Mouse (Mus musculus) G1E (cell line): Measurements from ENCODE around the gene Olfr1535. TPM values are rescaled to one million over a fixed set of nuclear protein-coding genes. Genes with fewer than 3 reads are reported as not detected.

ENCODE experiments used
- ATAC-seq: 2 replicates; pipeline ENCODE4 v1.8.0; 2016; ENCODE audit warnings: mild to moderate bottlenecking; ENCODE audit not compliant: insufficient number of reproducible peaks, poor library complexity, low FRiP score, severe bottlenecking; ENCODE audit errors: extremely low read depth
- DNase-seq: peaks from one replicate; pipeline ENCODE4 v3.0.0; 2012; ENCODE audit warnings: low spot score
- H3K27me3 ChIP-seq: 2 replicates; pipeline ENCODE4 v1.6.1; 2012; ENCODE audit warnings: mild to moderate bottlenecking, low read length, inconsistent platforms; ENCODE audit not compliant: insufficient read depth
- H3K36me3 ChIP-seq: replicated peaks from 2 replicates; pipeline ENCODE3; 2012; ENCODE audit warnings: mild to moderate bottlenecking, inconsistent platforms
- H3K4me1 ChIP-seq: 2 replicates; pipeline ENCODE4 v1.6.1; 2012; ENCODE audit warnings: low read depth, low read length, inconsistent platforms, mixed read lengths; ENCODE audit not compliant: insufficient read depth
- H3K4me3 ChIP-seq: 2 replicates; pipeline ENCODE4 v1.5.1; 2012; ENCODE audit warnings: low read depth, mild to moderate bottlenecking, inconsistent platforms, low read length, moderate library complexity, mixed read lengths
- H3K9me3 ChIP-seq: replicated peaks from 2 replicates; pipeline ENCODE4 v1.6.1; 2012; ENCODE audit warnings: inconsistent platforms
- CTCF ChIP-seq: IDR thresholded peaks from 2 replicates; pipeline ENCODE4 v1.5.1; 2012; ENCODE audit warnings: low read depth, low read length, inconsistent platforms, mixed read lengths
- GATA1 ChIP-seq: IDR thresholded peaks from 2 replicates; pipeline ENCODE4 v1.6.1; 2012; ENCODE audit warnings: borderline replicate concordance, low read length, inconsistent platforms, mixed read lengths
- GATA2 ChIP-seq: IDR thresholded peaks from 2 replicates; pipeline ENCODE4 v1.6.1; 2012; ENCODE audit warnings: low read depth, low read length, inconsistent platforms, borderline replicate concordance
- POLR2AphosphoS5 ChIP-seq: IDR thresholded peaks from 2 replicates; pipeline ENCODE4 v1.6.1; 2012; ENCODE audit warnings: low read depth, low read length, inconsistent platforms; ENCODE audit not compliant: insufficient replicate concordance
- TAL1 ChIP-seq: conservative IDR thresholded peaks from 2 replicates; pipeline ENCODE4 v1.6.1; 2012; ENCODE audit warnings: low read depth, low read length, inconsistent platforms, mixed read lengths
- polyA plus RNA-seq: library from polyadenylated mRNA; stranded (reverse); fragments of >175 nt; gene quantifications from 2 replicates; pipeline ENCODE4 v1.2.3, GENCODE M21; 2012
- total RNA-seq, 2 experiments: library from RNA; stranded (forward) in 1 of 2; stranded (reverse) in 1 of 2; fragments of 200-1000 nt in 1 of 2; fragments of >200 nt in 1 of 2; fragmentation: Nextera tagmentation in 1 of 2; gene quantifications; 2 replicates each; pipeline ENCODE4 v1.2.3; 2014 to 2017

Gene Olfr1535
- total and polyA plus RNA-seq, 3 experiments = 0.11 TPM; not detected in 2

- no peak for TF ChIP-seq CTCF
- no peak for TF ChIP-seq GATA1
- TF ChIP-seq GATA2 = no peak
- no peak for TF ChIP-seq TAL1
- Histone ChIP-seq H3K4me3 (peak within 1 kb of the TSS; percentile 82), H3K4me1 (peaks cover 13% of the 10 kb centered on the region), H3K36me3 (peaks cover 17% of the 10 kb centered on the region), H3K27me3 (no peaks in the 10 kb centered on the region), H3K9me3 (no peaks in the 10 kb centered on the region)
- ATAC-seq (peak; percentile 93), DNase-seq (peak; percentile 78)
These were observed 28.9 kb downstream of the Olfr1535 start, which contains the start of gene Zkscan8 for GRCm38 (mm10) chr13:21530781-21531201. Gene Zkscan8 (minus strand): TSS chr13:21531120.

GRCm38 (mm10) chr13:21530136-21530535 lies 29.6 kb downstream of the Olfr1535 start:
- Histone ChIP-seq H3K27me3 (no peaks in the 10 kb centered on the region), H3K9me3 (no peaks in the 10 kb centered on the region), H3K36me3 (peaks cover 22% of the 10 kb centered on the region), H3K4me3 (peak overlapping the region; percentile 82), H3K4me1 (peaks cover 13% of the 10 kb centered on the region)
- TF ChIP-seq GATA1 (no peak), TAL1 (no peak), POLR2AphosphoS5 (no peak), GATA2 (no peak), CTCF (no peak)
- ATAC-seq = no peak
- DNase-seq = no peak

GRCm38 (mm10) chr13:21506221-21506649 lies 53.5 kb downstream of the Olfr1535 start:
- DNase-seq (peak; percentile 86), ATAC-seq (peak; percentile 96)
- Histone ChIP-seq H3K4me1 (peaks cover 4% of the 10 kb centered on the region), H3K27me3 (no peaks in the 10 kb centered on the region), H3K36me3 (no peaks in the 10 kb centered on the region), H3K9me3 (no peaks in the 10 kb centered on the region), H3K4me3 (peak overlapping the region; percentile 76)
- TF ChIP-seq CTCF (no peak), GATA2 (no peak), TAL1 (no peak), GATA1 (no peak), POLR2AphosphoS5 (no peak)

Other genes starting within 250 kb of the Olfr1535 start
Only the 20 nearest of the 31 such genes appear.
- gene Zkscan3, start 157.1 kb downstream of the Olfr1535 start, total RNA-seq (2014; fragmentation: Nextera tagmentation) = 60.6 and 78.1 TPM in 2 replicates
- gene Zkscan3, start 157.1 kb downstream of the Olfr1535 start, total RNA-seq (2017) = 59.0 and 59.3 TPM in 2 replicates
- gene Zkscan3, start 157.1 kb downstream of the Olfr1535 start, polyA plus RNA-seq = 4.6 and 5.5 TPM in 2 replicates
- gene Pgbd1, start 118.8 kb downstream of the Olfr1535 start, total RNA-seq (2014; fragmentation: Nextera tagmentation) = 5.9 and 6.8 TPM in 2 replicates
- gene Pgbd1, start 118.8 kb downstream of the Olfr1535 start, total RNA-seq (2017) = 3.9 and 4.9 TPM in 2 replicates
- gene Pgbd1, start 118.8 kb downstream of the Olfr1535 start, polyA plus RNA-seq = 0.21 and 0.22 TPM in 2 replicates
- gene Zscan26, start 106.2 kb downstream of the Olfr1535 start, total RNA-seq (2014; fragmentation: Nextera tagmentation) = 43.0 and 43.6 TPM in 2 replicates
- 34.7 TPM in 2 replicates for gene Zscan26, start 106.2 kb downstream of the Olfr1535 start, total RNA-seq (2017)
- gene Zscan26, start 106.2 kb downstream of the Olfr1535 start, polyA plus RNA-seq = 3.2 and 3.4 TPM in 2 replicates
- 2.2 TPM in 1 of 2 replicates, not detected in the other for gene Nkapl, start 91.4 kb downstream of the Olfr1535 start, total RNA-seq (2014; fragmentation: Nextera tagmentation)
- gene Nkapl, start 91.4 kb downstream of the Olfr1535 start, total RNA-seq (2017) = 0.66 and 1.1 TPM in 2 replicates
- gene Nkapl, start 91.4 kb downstream of the Olfr1535 start, polyA plus RNA-seq = 0.53 and 0.54 TPM in 2 replicates
- not detected in 2 replicates for gene Zkscan4, start 81.0 kb downstream of the Olfr1535 start, total RNA-seq (2014; fragmentation: Nextera tagmentation)
- 0.05 and 0.12 TPM in 2 replicates for gene Zkscan4, start 81.0 kb downstream of the Olfr1535 start, total RNA-seq (2017)
- not detected in 2 replicates for gene Zkscan4, start 81.0 kb downstream of the Olfr1535 start, polyA plus RNA-seq
- not detected in 2 replicates for gene Gm10065, start 80.5 kb downstream of the Olfr1535 start, total RNA-seq (2014; fragmentation: Nextera tagmentation)
- 0.64 and 0.93 TPM in 2 replicates for gene Gm10065, start 80.5 kb downstream of the Olfr1535 start, total RNA-seq (2017)
- not detected in 2 replicates for gene Gm10065, start 80.5 kb downstream of the Olfr1535 start, polyA plus RNA-seq
- 1.1 and 1.7 TPM in 2 replicates for gene AK157302, start 64.7 kb downstream of the Olfr1535 start, total RNA-seq (2014; fragmentation: Nextera tagmentation)
- gene AK157302, start 64.7 kb downstream of the Olfr1535 start, total RNA-seq (2017) = 0.22 and 0.58 TPM in 2 replicates
- gene AK157302, start 64.7 kb downstream of the Olfr1535 start, polyA plus RNA-seq = 0.07 TPM in 1 of 2 replicates, not detected in the other
- gene Gm11273, start 58.5 kb downstream of the Olfr1535 start, total RNA-seq (2014; fragmentation: Nextera tagmentation) = 5.1 and 9.0 TPM in 2 replicates
- gene Gm11273, start 58.5 kb downstream of the Olfr1535 start, total RNA-seq (2017) = 9.9 and 11.6 TPM in 2 replicates
- gene Gm11273, start 58.5 kb downstream of the Olfr1535 start, polyA plus RNA-seq = 38.3 and 48.1 TPM in 2 replicates
- 36.9 and 42.1 TPM in 2 replicates for gene Zkscan8, start 28.8 kb downstream of the Olfr1535 start, total RNA-seq (2014; fragmentation: Nextera tagmentation)
- 14.2 and 15.7 TPM in 2 replicates for gene Zkscan8, start 28.8 kb downstream of the Olfr1535 start, total RNA-seq (2017)
- gene Zkscan8, start 28.8 kb downstream of the Olfr1535 start, polyA plus RNA-seq = 4.3 and 5.8 TPM in 2 replicates
- gene Olfr1366, start 17.1 kb downstream of the Olfr1535 start, total RNA-seq (2014; fragmentation: Nextera tagmentation) = not detected in 2 replicates
- gene Olfr1366, start 17.1 kb downstream of the Olfr1535 start, total RNA-seq (2017) = 0.23 and 0.44 TPM in 2 replicates
- gene Olfr1366, start 17.1 kb downstream of the Olfr1535 start, polyA plus RNA-seq = not detected in 2 replicates
- gene Olfr1364, start 21.9 kb upstream of the Olfr1535 start, total RNA-seq (2014; fragmentation: Nextera tagmentation) = not detected in 2 replicates
- 0.17 and 0.27 TPM in 2 replicates for gene Olfr1364, start 21.9 kb upstream of the Olfr1535 start, total RNA-seq (2017)
- not detected in 2 replicates for gene Olfr1364, start 21.9 kb upstream of the Olfr1535 start, polyA plus RNA-seq
- not detected in 2 replicates for gene Olfr1362, start 54.1 kb upstream of the Olfr1535 start, total RNA-seq (2014; fragmentation: Nextera tagmentation)
- 0.06 TPM in 1 of 2 replicates, not detected in the other for gene Olfr1362, start 54.1 kb upstream of the Olfr1535 start, total RNA-seq (2017)
- not detected in 2 replicates for gene Olfr1362, start 54.1 kb upstream of the Olfr1535 start, polyA plus RNA-seq
- gene Olfr11, start 82.6 kb upstream of the Olfr1535 start, total RNA-seq (2014; fragmentation: Nextera tagmentation) = not detected in 2 replicates
- 0.05 TPM in 1 of 2 replicates, not detected in the other for gene Olfr11, start 82.6 kb upstream of the Olfr1535 start, total RNA-seq (2017)
- not detected in 2 replicates for gene Olfr11, start 82.6 kb upstream of the Olfr1535 start, polyA plus RNA-seq
- gene Olfr1361, start 103.5 kb upstream of the Olfr1535 start, total RNA-seq (2014; fragmentation: Nextera tagmentation) = not detected in 2 replicates
- gene Olfr1361, start 103.5 kb upstream of the Olfr1535 start, total RNA-seq (2017) = 0.05 and 0.17 TPM in 2 replicates
- gene Olfr1361, start 103.5 kb upstream of the Olfr1535 start, polyA plus RNA-seq = not detected in 2 replicates
- gene Olfr1360, start 117.5 kb upstream of the Olfr1535 start, total RNA-seq (2014; fragmentation: Nextera tagmentation) = not detected in 2 replicates
- gene Olfr1360, start 117.5 kb upstream of the Olfr1535 start, total RNA-seq (2017) = not detected in 2 replicates
- gene Olfr1360, start 117.5 kb upstream of the Olfr1535 start, polyA plus RNA-seq = not detected in 2 replicates
- gene Olfr1359, start 138.2 kb upstream of the Olfr1535 start, total RNA-seq (2014; fragmentation: Nextera tagmentation) = not detected in 2 replicates
- gene Olfr1359, start 138.2 kb upstream of the Olfr1535 start, total RNA-seq (2017) = 0.12 and 0.22 TPM in 2 replicates
- gene Olfr1359, start 138.2 kb upstream of the Olfr1535 start, polyA plus RNA-seq = not detected in 2 replicates
- 900 and 963 TPM in 2 replicates for gene Hist1h2bl, start 156.2 kb upstream of the Olfr1535 start, total RNA-seq (2014; fragmentation: Nextera tagmentation)
- gene Hist1h2bl, start 156.2 kb upstream of the Olfr1535 start, total RNA-seq (2017) = 1,351 and 1,816 TPM in 2 replicates
- 2.1 and 8.3 TPM in 2 replicates for gene Hist1h2bl, start 156.2 kb upstream of the Olfr1535 start, polyA plus RNA-seq
- gene Hist1h2ai, start 156.5 kb upstream of the Olfr1535 start, total RNA-seq (2014; fragmentation: Nextera tagmentation) = 968 and 989 TPM in 2 replicates
- 2,644 and 2,651 TPM in 2 replicates for gene Hist1h2ai, start 156.5 kb upstream of the Olfr1535 start, total RNA-seq (2017)
- 2,561 and 4,652 TPM in 2 replicates for gene Hist1h2ai, start 156.5 kb upstream of the Olfr1535 start, polyA plus RNA-seq
- 178 and 383 TPM in 2 replicates for gene Hist1h3h, start 157.8 kb upstream of the Olfr1535 start, total RNA-seq (2014; fragmentation: Nextera tagmentation)
- 634 and 1,163 TPM in 2 replicates for gene Hist1h3h, start 157.8 kb upstream of the Olfr1535 start, total RNA-seq (2017)
- 29.3 and 131 TPM in 2 replicates for gene Hist1h3h, start 157.8 kb upstream of the Olfr1535 start, polyA plus RNA-seq
- 170 and 209 TPM in 2 replicates for gene Hist1h2bm, start 162.2 kb upstream of the Olfr1535 start, total RNA-seq (2014; fragmentation: Nextera tagmentation)
- gene Hist1h2bm, start 162.2 kb upstream of the Olfr1535 start, total RNA-seq (2017) = 309 and 556 TPM in 2 replicates
- 1.2 and 3.4 TPM in 2 replicates for gene Hist1h2bm, start 162.2 kb upstream of the Olfr1535 start, polyA plus RNA-seq